Mouse (Mus musculus): Measurements from ENCODE around the gene Gpr156. TPM values are rescaled to one million over a fixed set of nuclear protein-coding genes. Genes with fewer than 3 reads are reported as not detected.
A peak's percentile ranks its signal among the peaks of the same experiment; 100 is the strongest.

Gpr156 gene
- polyA plus RNA-seq, 1 experiment from 2014 or later, result 0.63 TPM

GRCm38 (mm10) chr16:38000178-38000577 lies 83.9 kb downstream of the Gpr156 start:
- no peak overlapping the region for H3K4me3 ChIP-seq (ENCODE audit: low read length)
- H3K4me1 ChIP-seq (replicated peaks; ENCODE audit: control insufficient read depth, insufficient read depth, low read length), result no peaks in the 10 kb centered on the region; the same call in 1 of the 2 replicates
- no peak for ATAC-seq (ENCODE audit: low read depth)
- H3K9me3 ChIP-seq (ENCODE audit: control insufficient read depth, low read length), result no peaks in the 10 kb centered on the region
- no peak overlapping the region for H3K9ac ChIP-seq (ENCODE audit: low read length)
- WGBS, result 72% methylated on average over 7 of the region's 7 CpGs
- H3K36me3 ChIP-seq (ENCODE audit: control insufficient read depth, insufficient read depth, low read length), result no peaks in the 10 kb centered on the region
- H3K27ac ChIP-seq (ENCODE audit: low read length), result no peak overlapping the region
- H3K27me3 ChIP-seq (ENCODE audit: control insufficient read depth, insufficient read depth, low read depth, low read length), result no peaks in the 10 kb centered on the region
- no peak overlapping the region for H3K4me2 ChIP-seq (ENCODE audit: low read depth, low read length)

- Histone ChIP-seq H3K4me1 (replicated peaks; ENCODE audit: control insufficient read depth, insufficient read depth, low read length) (no peaks in the 10 kb centered on the region; the same call in 1 of the 2 replicates), H3K36me3 (ENCODE audit: control insufficient read depth, insufficient read depth, low read length) (no peaks in the 10 kb centered on the region), H3K9ac (ENCODE audit: low read length) (no peak overlapping the region), H3K4me2 (ENCODE audit: low read depth, low read length) (no peak overlapping the region), H3K27me3 (ENCODE audit: control insufficient read depth, insufficient read depth, low read depth, low read length) (no peaks in the 10 kb centered on the region), H3K9me3 (ENCODE audit: control insufficient read depth, low read length) (no peaks in the 10 kb centered on the region), H3K4me3 (ENCODE audit: low read length) (no peak overlapping the region), H3K27ac (ENCODE audit: low read length) (no peak overlapping the region)
- ATAC-seq (ENCODE audit: low read depth), result no peak
- WGBS, result 56% methylated on average over 2 of the region's 2 CpGs
These were observed 85.5 kb downstream of the Gpr156 start for GRCm38 (mm10) chr16:38001766-38002165.

- no peak overlapping the region for H3K27ac ChIP-seq (ENCODE audit: low read length)
- H3K9ac ChIP-seq (ENCODE audit: low read length), result no peak overlapping the region
- no peaks in the 10 kb centered on the region for H3K36me3 ChIP-seq (ENCODE audit: control insufficient read depth, insufficient read depth, low read length)
- no peaks in the 10 kb centered on the region; the same call in 1 of the 2 replicates for H3K4me1 ChIP-seq (replicated peaks; ENCODE audit: control insufficient read depth, insufficient read depth, low read length)
- 76% methylated on average over 3 of the region's 3 CpGs for WGBS
- H3K27me3 ChIP-seq (ENCODE audit: control insufficient read depth, insufficient read depth, low read depth, low read length), result no peaks in the 10 kb centered on the region
- no peak overlapping the region for H3K4me3 ChIP-seq (ENCODE audit: low read length)
- no peak for ATAC-seq (ENCODE audit: low read depth)
- no peak overlapping the region for H3K4me2 ChIP-seq (ENCODE audit: low read depth, low read length)
- H3K9me3 ChIP-seq (ENCODE audit: control insufficient read depth, low read length), result no peaks in the 10 kb centered on the region
These were observed 86.2 kb downstream of the Gpr156 start for GRCm38 (mm10) chr16:38002485-38002884.

GRCm38 (mm10) chr16:38004486-38005020 lies 88.3 kb downstream of the Gpr156 start:
- ATAC-seq (ENCODE audit: low read depth), result no peak
- H3K4me2 ChIP-seq (ENCODE audit: low read depth, low read length), result no peak overlapping the region
- H3K4me3 ChIP-seq (ENCODE audit: low read length), result no peak overlapping the region
- H3K27me3 ChIP-seq (ENCODE audit: control insufficient read depth, insufficient read depth, low read depth, low read length), result no peaks in the 10 kb centered on the region
- H3K9me3 ChIP-seq (ENCODE audit: control insufficient read depth, low read length), result no peaks in the 10 kb centered on the region
- H3K27ac ChIP-seq (ENCODE audit: low read length), result no peak overlapping the region
- H3K4me1 ChIP-seq (replicated peaks; ENCODE audit: control insufficient read depth, insufficient read depth, low read length), result no peaks in the 10 kb centered on the region
- H3K36me3 ChIP-seq (ENCODE audit: control insufficient read depth, insufficient read depth, low read length), result no peaks in the 10 kb centered on the region
- no peak overlapping the region for H3K9ac ChIP-seq (ENCODE audit: low read length)
- WGBS, result 88% methylated on average over 17 of the region's 17 CpGs

GRCm38 (mm10) chr16:38005471-38005870 lies 89.2 kb downstream of the Gpr156 start:
- H3K4me2 ChIP-seq (ENCODE audit: low read depth, low read length), result no peak overlapping the region
- H3K9ac ChIP-seq (ENCODE audit: low read length), result no peak overlapping the region
- no peaks in the 10 kb centered on the region for H3K9me3 ChIP-seq (ENCODE audit: control insufficient read depth, low read length)
- H3K4me3 ChIP-seq (ENCODE audit: low read length), result no peak overlapping the region
- no peaks in the 10 kb centered on the region for H3K4me1 ChIP-seq (replicated peaks; ENCODE audit: control insufficient read depth, insufficient read depth, low read length)
- no peak for ATAC-seq (ENCODE audit: low read depth)
- no peak overlapping the region for H3K27ac ChIP-seq (ENCODE audit: low read length)
- no peaks in the 10 kb centered on the region for H3K27me3 ChIP-seq (ENCODE audit: control insufficient read depth, insufficient read depth, low read depth, low read length)
- WGBS, result 82% methylated on average over 10 of the region's 10 CpGs
- H3K36me3 ChIP-seq (ENCODE audit: control insufficient read depth, insufficient read depth, low read length), result no peaks in the 10 kb centered on the region

GRCm38 (mm10) chr16:38008371-38008770 lies 92.1 kb downstream of the Gpr156 start:
- ATAC-seq (ENCODE audit: low read depth), result no peak
- Histone ChIP-seq H3K4me2 (ENCODE audit: low read depth, low read length) (no peak overlapping the region), H3K4me1 (replicated peaks; ENCODE audit: control insufficient read depth, insufficient read depth, low read length) (peaks cover 4% of the 10 kb centered on the region; the same call in 1 of the 2 replicates), H3K36me3 (ENCODE audit: control insufficient read depth, insufficient read depth, low read length) (no peaks in the 10 kb centered on the region), H3K27me3 (ENCODE audit: control insufficient read depth, insufficient read depth, low read depth, low read length) (no peaks in the 10 kb centered on the region), H3K27ac (ENCODE audit: low read length) (no peak overlapping the region), H3K9me3 (ENCODE audit: control insufficient read depth, low read length) (no peaks in the 10 kb centered on the region), H3K9ac (ENCODE audit: low read length) (no peak overlapping the region), H3K4me3 (ENCODE audit: low read length) (no peak overlapping the region)
- WGBS, result 68% methylated on average over 5 of the region's 5 CpGs

- no peaks in the 10 kb centered on the region for H3K36me3 ChIP-seq (ENCODE audit: control insufficient read depth, insufficient read depth, low read length)
- no peak overlapping the region for H3K9ac ChIP-seq (ENCODE audit: low read length)
- no peak overlapping the region for H3K4me2 ChIP-seq (ENCODE audit: low read depth, low read length)
- no peaks in the 10 kb centered on the region for H3K27me3 ChIP-seq (ENCODE audit: control insufficient read depth, insufficient read depth, low read depth, low read length)
- no peak overlapping the region for H3K27ac ChIP-seq (ENCODE audit: low read length)
- peaks cover 4% of the 10 kb centered on the region; the same call in 1 of the 2 replicates for H3K4me1 ChIP-seq (replicated peaks; ENCODE audit: control insufficient read depth, insufficient read depth, low read length)
- 60% methylated on average over 14 of the region's 14 CpGs for WGBS
- no peak overlapping the region for H3K4me3 ChIP-seq (ENCODE audit: low read length)
- ATAC-seq (ENCODE audit: low read depth), result no peak
- no peaks in the 10 kb centered on the region for H3K9me3 ChIP-seq (ENCODE audit: control insufficient read depth, low read length)
These were observed 92.9 kb downstream of the Gpr156 start for GRCm38 (mm10) chr16:38009041-38009825.

- Histone ChIP-seq H3K9ac (ENCODE audit: low read length) (no peak overlapping the region), H3K27ac (ENCODE audit: low read length) (no peak overlapping the region), H3K27me3 (ENCODE audit: control insufficient read depth, insufficient read depth, low read depth, low read length) (no peaks in the 10 kb centered on the region), H3K4me3 (ENCODE audit: low read length) (no peak overlapping the region), H3K4me1 (replicated peaks; ENCODE audit: control insufficient read depth, insufficient read depth, low read length) (peaks cover 4% of the 10 kb centered on the region; the same call in 1 of the 2 replicates), H3K9me3 (ENCODE audit: control insufficient read depth, low read length) (no peaks in the 10 kb centered on the region), H3K36me3 (ENCODE audit: control insufficient read depth, insufficient read depth, low read length) (no peaks in the 10 kb centered on the region), H3K4me2 (ENCODE audit: low read depth, low read length) (no peak overlapping the region)
- ATAC-seq (ENCODE audit: low read depth), result no peak
- 87% methylated on average over 13 of the region's 13 CpGs for WGBS
These were observed 95.2 kb downstream of the Gpr156 start for GRCm38 (mm10) chr16:38011486-38011885.

GRCm38 (mm10) chr16:38012382-38012781 lies 96.1 kb downstream of the Gpr156 start:
- no peak overlapping the region for H3K9ac ChIP-seq (ENCODE audit: low read length)
- H3K4me1 ChIP-seq (replicated peaks; ENCODE audit: control insufficient read depth, insufficient read depth, low read length), result peaks cover 4% of the 10 kb centered on the region; the same call in 1 of the 2 replicates
- H3K27ac ChIP-seq (ENCODE audit: low read length), result peak overlapping the region; percentile 60
- H3K9me3 ChIP-seq (ENCODE audit: control insufficient read depth, low read length), result no peaks in the 10 kb centered on the region
- WGBS, result 27% methylated on average over 5 of the region's 5 CpGs
- H3K4me2 ChIP-seq (ENCODE audit: low read depth, low read length), result no peak overlapping the region
- no peak overlapping the region for H3K4me3 ChIP-seq (ENCODE audit: low read length)
- no peaks in the 10 kb centered on the region for H3K27me3 ChIP-seq (ENCODE audit: control insufficient read depth, insufficient read depth, low read depth, low read length)
- ATAC-seq (ENCODE audit: low read depth), result peak; percentile 91
- no peaks in the 10 kb centered on the region for H3K36me3 ChIP-seq (ENCODE audit: control insufficient read depth, insufficient read depth, low read length)

All from lung, embryonic 16.5 days (tissue).